Mouse (Mus musculus): ENCODE data around the gene Slc4a2. TPM values are rescaled to one million over a fixed set of nuclear protein-coding genes. Genes with fewer than 3 reads are reported as not detected.

Slc4a2 gene
- polyA plus RNA-seq, 1 experiment from 2014 or later, result 221 TPM

DNA sequence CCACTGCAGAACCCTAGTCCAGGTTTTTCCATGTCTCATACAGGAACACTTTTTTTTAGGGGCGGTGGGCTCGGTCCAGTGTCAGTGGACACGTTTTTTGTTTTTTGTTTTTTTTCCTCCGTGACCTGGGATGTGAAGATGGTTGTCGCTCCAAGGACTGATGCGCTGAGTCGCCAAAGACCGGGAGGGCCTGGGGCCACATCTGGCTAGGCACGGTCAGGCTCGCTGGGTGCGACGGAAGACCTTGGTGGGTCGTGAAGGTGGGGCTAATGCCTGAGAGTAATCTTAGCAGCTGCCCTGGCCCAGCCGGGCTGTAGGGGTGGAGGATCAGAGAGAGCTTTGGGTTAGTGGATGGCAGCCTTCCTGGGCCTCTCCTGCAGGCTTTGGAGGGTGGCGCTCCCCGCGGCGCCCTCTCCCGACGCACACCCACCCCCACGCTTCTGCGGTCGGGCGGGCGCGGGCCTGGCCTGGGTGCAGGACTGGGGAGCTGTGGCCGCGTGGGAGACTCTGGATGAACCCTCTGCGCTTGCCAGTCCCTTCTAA, 29.1 kb downstream of the Slc4a2 start:
- DNase-seq (ENCODE audit: low read depth, low spot score) (no peak), ATAC-seq (peak; percentile 28)
- POLR2A ChIA-PET, result interaction anchor here (1.0 to 3.5 kb wide), 8 partner anchors 8 to 368 kb away, joined by 3 to 26 read pairs (median 4); no protein-coding TSS in a partner anchor
- CTCF ChIA-PET, result interaction anchor here (1.1 to 2.3 kb wide), 2 partner anchors 10 to 58 kb away, joined by 3 to 8 read pairs; no protein-coding TSS in a partner anchor
- in situ Hi-C loops (cut with MboI; ENCODE audit: low pct_unique_long_range_greater_than_20kb), result no loop called here
- no peaks in the 10 kb centered on the region for H3K27me3 ChIP-seq
- no peak for TF ChIP-seq CTCF (IDR thresholded peaks at IDR 0.05)

DNA sequence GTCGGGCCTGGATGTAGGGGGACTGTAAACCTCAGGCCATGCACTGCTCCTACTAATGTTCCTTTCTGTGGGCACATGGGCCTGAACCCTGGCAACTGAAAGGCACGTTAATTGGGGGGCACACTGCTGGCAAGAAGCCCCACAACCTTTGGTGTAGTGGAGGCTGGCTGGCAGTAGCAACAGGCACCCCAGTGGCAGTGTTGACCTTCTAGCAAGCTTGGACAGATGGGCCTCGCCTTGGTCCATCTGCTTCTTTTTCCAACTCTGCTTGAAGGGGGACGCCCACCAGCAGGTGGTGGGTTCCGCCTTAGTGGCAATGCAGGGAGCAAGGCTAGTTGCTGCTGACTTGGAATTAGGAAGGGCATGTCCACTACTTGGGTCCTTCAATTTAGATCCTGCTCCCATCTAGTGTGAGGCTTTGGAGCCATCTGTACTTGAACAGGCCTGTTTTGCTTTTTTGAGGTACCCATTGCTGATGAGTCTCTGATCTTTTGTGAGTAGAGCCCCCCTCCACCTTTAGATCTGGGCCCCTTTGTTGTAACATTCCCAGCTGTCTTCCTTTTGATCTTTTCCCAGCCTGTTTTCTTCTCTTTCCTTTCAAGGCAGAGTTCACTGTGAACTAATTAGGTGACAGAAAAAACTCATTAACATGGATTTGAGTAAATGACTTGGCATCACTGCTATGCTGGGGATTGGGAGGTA, 29.8 kb downstream of the Slc4a2 start:
- ChIA-PET POLR2A (interaction anchor here (1.1 to 3.5 kb wide), 4 partner anchors 9 to 28 kb away, joined by 3 to 26 read pairs (median 3); no protein-coding TSS in a partner anchor), CTCF (interaction anchor here (1.1 to 2.3 kb wide), 2 partner anchors 11 to 59 kb away, joined by 3 to 8 read pairs; no protein-coding TSS in a partner anchor)
- no peak for TF ChIP-seq CTCF (IDR thresholded peaks at IDR 0.05)
- DNase-seq (ENCODE audit: low read depth, low spot score), result no peak
- ATAC-seq, result no peak
- in situ Hi-C loops (cut with MboI; ENCODE audit: low pct_unique_long_range_greater_than_20kb), result no loop called here
- no peaks in the 10 kb centered on the region for H3K27me3 ChIP-seq

DNA sequence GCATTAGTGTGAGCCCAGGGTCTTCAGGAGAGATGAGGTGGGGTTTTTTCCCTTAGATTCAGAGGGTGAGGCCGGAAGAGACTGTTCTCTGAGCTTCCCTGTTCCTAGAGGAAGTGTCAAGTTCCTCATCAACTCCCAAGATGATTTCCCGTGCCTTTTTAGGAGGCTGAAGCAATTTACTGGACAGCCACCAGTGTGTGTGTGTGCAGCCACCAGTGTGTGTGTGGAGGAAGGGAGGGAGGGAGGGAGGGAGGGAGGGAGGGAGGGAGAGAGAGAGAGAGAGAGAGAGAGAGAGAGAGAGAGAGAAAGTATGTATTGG, 30.3 kb downstream of the Slc4a2 start:
- no peak for TF ChIP-seq CTCF (IDR thresholded peaks at IDR 0.05)
- no peaks in the 10 kb centered on the region for H3K27me3 ChIP-seq
- in situ Hi-C loops (cut with MboI; ENCODE audit: low pct_unique_long_range_greater_than_20kb), result no loop called here
- ChIA-PET CTCF (interaction anchor here (2.3 kb wide), 1 partner anchor 60 kb away, joined by 8 read pairs; no protein-coding TSS in a partner anchor), POLR2A (interaction anchor here (1.1 to 3.5 kb wide), 5 partner anchors 9 to 28 kb away, joined by 3 to 26 read pairs (median 3); no protein-coding TSS in a partner anchor)
- DNase-seq (ENCODE audit: low read depth, low spot score), result no peak
- no peak for ATAC-seq

DNA sequence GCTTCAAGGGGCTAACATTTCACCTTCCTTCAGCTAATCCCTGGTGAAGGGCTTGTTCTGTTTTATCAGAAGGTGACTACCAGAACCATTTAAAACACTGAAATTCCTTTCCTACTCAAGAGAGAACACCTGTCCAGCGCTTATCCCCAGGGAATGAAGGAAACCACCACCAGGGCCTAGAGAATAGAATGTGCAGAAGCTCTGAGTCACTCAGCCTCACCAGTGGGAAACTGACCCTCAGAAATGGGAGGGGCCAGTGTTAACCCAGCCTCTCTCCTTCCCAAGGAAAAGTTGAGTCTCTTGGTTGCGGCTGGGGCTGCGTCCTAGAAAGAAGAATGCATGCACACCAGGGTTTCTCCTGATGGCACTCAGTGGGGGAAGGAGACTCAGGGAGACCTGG, 31.4 kb downstream of the Slc4a2 start:
- no peak for TF ChIP-seq CTCF (IDR thresholded peaks at IDR 0.05)
- ChIA-PET POLR2A (interaction anchor here (1.6 kb wide), 1 partner anchor 11 kb away, joined by 8 read pairs; no protein-coding TSS in a partner anchor), CTCF (interaction anchor here (1.0 to 1.2 kb wide), 2 partner anchors 11 to 62 kb away, joined by 3 to 4 read pairs; partner anchors contain the start of gene Abcb8)
- ATAC-seq (no peak), DNase-seq (ENCODE audit: low read depth, low spot score) (no peak)
- H3K27me3 ChIP-seq, result no peaks in the 10 kb centered on the region
- in situ Hi-C loops (cut with MboI; ENCODE audit: low pct_unique_long_range_greater_than_20kb), result no loop called here

DNA sequence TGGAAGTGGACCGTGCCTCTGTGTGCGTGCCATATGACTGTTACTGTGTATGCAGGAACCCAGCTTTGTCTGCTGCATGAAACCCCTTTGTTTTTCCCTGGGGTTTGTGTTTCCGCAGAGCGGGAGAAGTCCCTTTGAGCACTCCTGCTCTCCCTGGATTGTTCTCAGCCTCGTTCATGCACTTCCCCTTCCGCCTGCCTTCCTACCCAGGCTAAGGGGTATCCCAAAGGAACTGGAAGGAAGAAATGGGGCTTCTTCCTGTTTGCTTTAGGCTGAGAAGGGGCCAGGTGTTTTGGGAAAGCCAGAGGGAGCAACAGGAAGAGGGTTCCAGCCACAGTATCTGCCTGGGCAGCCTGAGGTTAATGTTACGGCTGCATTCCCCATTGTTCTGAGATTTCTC, 32.0 kb downstream of the Slc4a2 start:
- no peak for ATAC-seq
- H3K27me3 ChIP-seq, result no peaks in the 10 kb centered on the region
- in situ Hi-C loops (cut with MboI; ENCODE audit: low pct_unique_long_range_greater_than_20kb), result no loop called here
- no peak for TF ChIP-seq CTCF (IDR thresholded peaks at IDR 0.05)
- POLR2A ChIA-PET, result interaction anchor here (1.6 kb wide), 1 partner anchor 11 kb away, joined by 8 read pairs; no protein-coding TSS in a partner anchor
- CTCF ChIA-PET, result interaction anchor here (1.0 to 1.2 kb wide), 2 partner anchors 10 to 62 kb away, joined by 3 to 4 read pairs; partner anchors contain the start of gene Abcb8
- DNase-seq (ENCODE audit: low read depth, low spot score), result no peak

DNA sequence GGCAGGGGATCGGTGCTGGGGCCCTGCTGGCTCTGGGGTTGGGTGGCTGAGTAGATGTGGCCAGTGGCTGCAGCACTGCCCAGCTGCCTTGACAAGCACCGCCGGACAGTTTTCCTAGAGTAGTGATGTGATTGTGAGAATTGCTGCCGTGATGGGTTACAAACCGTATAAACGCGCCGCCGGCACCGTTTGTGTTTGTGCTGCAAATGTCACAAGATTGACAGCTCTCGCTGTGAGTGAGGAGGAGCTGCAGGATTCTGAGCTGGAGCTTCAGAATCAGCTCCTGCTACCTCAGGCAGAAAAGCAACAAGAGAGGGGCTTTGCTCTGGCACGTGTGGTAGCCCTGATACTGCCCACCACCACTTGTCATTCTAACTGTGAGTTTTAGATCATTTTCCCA, 43.1 kb downstream of the Slc4a2 start:
- POLR2A ChIA-PET, result interaction anchor here (1.1 to 1.3 kb wide), 2 partner anchors 12 to 41 kb away, joined by 4 to 8 read pairs; no protein-coding TSS in a partner anchor
- ATAC-seq, result no peak

DNA sequence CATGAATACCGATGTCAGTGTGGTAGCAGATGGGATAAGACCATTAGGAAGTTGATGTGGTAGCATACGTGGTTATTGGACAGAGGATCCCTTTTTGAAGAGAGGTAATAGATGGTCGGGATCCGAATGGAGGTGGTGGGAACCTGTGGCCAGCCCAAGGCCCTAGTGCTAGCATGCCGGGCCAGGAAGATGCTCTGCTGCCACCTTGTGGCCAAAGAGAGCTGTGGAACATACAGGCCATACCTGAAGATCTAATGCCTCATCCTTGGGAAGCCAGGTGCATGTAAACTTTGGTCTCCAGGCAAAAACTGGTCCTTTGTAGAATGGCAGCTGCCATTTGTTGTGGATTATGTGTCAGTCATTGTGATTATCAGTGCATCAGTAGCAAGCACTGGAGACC, 47.0 kb downstream of the Slc4a2 start:
- no peak for TF ChIP-seq CTCF (IDR thresholded peaks at IDR 0.05)
- POLR2A ChIA-PET, result interaction anchor here (0.9 to 1.1 kb wide), 2 partner anchors 17 to 46 kb away, joined by 3 read pairs; no protein-coding TSS in a partner anchor
- CTCF ChIA-PET, result interaction anchor here (0.9 to 13.4 kb wide), 7 partner anchors 12 to 77 kb away, joined by 3 to 106 read pairs (median 3); partner anchors contain the start of genes Abcb8, Agap3 and Atg9b
- ATAC-seq (peak; percentile 63), DNase-seq (ENCODE audit: low read depth, low spot score) (no peak)
- H3K27me3 ChIP-seq, result no peaks in the 10 kb centered on the region
- in situ Hi-C loops (cut with MboI; ENCODE audit: low pct_unique_long_range_greater_than_20kb), result loop anchor here (5.0 kb wide), 1 partner anchor 73 kb away; no protein-coding TSS in a partner anchor

More for the DNA sequence above, 43.1 kb downstream of the Slc4a2 start:
- in situ Hi-C loops (cut with MboI; ENCODE audit: low pct_unique_long_range_greater_than_20kb), result loop anchor here (10.0 kb wide), 1 partner anchor 202 kb away; no protein-coding TSS in a partner anchor
- CTCF ChIA-PET, result interaction anchor here (1.0 to 13.4 kb wide), 4 partner anchors 19 to 73 kb away, joined by 3 to 106 read pairs (median 6); partner anchors contain the start of genes Abcb8, Atg9b and Fastk
- DNase-seq (ENCODE audit: low read depth, low spot score), result no peak
- no peaks in the 10 kb centered on the region for H3K27me3 ChIP-seq
- no peak for TF ChIP-seq CTCF (IDR thresholded peaks at IDR 0.05)

DNA sequence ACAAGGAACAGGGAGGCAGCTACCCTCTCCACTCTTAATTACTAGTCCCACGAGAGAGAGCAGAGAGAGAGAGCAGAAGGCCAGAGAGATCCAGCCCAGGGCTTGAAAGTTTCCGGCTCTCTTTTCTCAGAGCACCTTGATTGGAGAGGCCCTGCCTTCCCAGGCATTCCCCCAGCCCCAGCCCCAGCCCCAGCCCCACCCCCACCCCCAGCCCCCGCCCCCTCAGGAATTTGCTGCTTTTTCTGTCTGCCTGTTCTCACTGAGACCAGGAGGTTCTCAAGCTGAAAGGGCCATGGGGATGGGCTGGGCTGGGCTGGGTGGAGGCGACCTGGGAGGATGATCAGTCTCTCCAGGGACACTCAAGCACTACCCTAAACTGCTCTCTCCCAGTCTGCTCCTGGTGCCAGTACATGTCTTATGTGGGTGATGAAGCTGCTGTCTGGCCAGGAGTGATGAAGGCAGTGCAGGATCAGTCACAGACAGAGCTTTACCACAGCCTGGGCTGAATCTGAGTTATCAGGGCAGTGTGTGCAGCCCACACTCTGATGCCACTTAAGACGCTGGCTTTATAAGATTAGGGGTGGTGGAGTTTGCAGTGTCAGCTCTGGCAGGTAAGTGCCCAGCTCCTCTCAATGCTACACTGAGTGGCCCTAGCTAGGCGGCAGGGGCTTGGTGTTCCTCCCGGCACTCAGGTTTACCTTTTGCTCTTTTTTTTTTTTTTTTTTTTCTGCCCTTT, 49.4 kb downstream of the Slc4a2 start:
- in situ Hi-C loops (cut with MboI; ENCODE audit: low pct_unique_long_range_greater_than_20kb), result loop anchor here (5.0 kb wide), 1 partner anchor 76 kb away; no protein-coding TSS in a partner anchor
- ChIA-PET POLR2A (no interaction called here), CTCF (interaction anchor here (1.2 to 13.4 kb wide), 3 partner anchors 11 to 79 kb away, joined by 3 to 106 read pairs (median 6); partner anchors contain the start of genes Abcb8 and Atg9b)
- TF ChIP-seq CTCF (IDR thresholded peaks at IDR 0.05), result no peak
- ATAC-seq (no peak), DNase-seq (ENCODE audit: low read depth, low spot score) (no peak)
- no peaks in the 10 kb centered on the region for H3K27me3 ChIP-seq

DNA sequence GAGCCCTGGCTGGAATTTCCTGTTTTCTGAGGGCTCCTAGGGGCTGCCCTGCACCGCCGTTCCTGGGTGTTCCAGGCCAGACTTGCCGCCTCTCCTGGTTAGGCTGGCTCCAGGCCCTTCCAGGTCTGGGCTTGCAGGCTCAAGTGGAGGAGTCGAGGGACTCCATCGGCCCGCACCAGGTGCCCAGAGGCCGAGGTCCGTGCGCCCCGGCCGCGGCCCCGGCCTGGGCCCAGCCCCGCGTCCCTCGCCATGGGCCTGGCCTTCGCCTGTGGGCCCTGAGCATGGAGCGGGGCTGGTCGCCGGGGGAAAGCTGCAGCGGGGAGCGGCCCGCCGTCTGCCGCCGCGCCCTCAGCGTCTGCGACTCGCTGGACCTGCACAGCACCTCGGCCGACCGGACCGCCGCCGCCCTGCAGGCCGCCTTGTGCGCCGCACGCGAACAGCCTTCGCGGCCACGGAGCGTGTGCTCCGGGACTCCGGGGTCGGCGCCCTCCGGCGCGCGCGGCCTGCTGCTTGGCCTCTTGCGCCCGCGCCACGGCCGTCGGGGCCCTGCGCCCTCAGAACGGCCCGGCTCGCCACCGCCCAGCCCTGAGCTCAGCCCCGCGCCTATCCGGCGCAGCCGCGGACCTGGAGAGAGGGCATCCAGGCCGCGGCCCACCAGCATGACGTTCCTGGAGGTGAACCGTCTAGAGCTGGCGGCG, 50.5 kb downstream of the Slc4a2 start:
- ChIA-PET POLR2A (interaction anchor here (0.7 to 1.6 kb wide), 2 partner anchors 79 to 132 kb away, joined by 3 to 7 read pairs; no protein-coding TSS in a partner anchor), CTCF (interaction anchor here (0.8 to 13.4 kb wide), 3 partner anchors 9 to 80 kb away, joined by 3 to 106 read pairs (median 3); partner anchors contain the start of genes Abcb8 and Atg9b)
- no peak for TF ChIP-seq CTCF (IDR thresholded peaks at IDR 0.05)
- no peaks in the 10 kb centered on the region for H3K27me3 ChIP-seq
- DNase-seq (ENCODE audit: low read depth, low spot score) (no peak), ATAC-seq (no peak)
- in situ Hi-C loops (cut with MboI; ENCODE audit: low pct_unique_long_range_greater_than_20kb), result loop anchor here (5.0 kb wide), 1 partner anchor 77 kb away; no protein-coding TSS in a partner anchor

Measured in Patski (cell line).